Mouse (Mus musculus): ENCODE results near the gene Rgs5.

GRCm38 (mm10) chr1:169672272-169672671, 17.0 kb downstream of the Rgs5 start:
- TF ChIP-seq POLR2A (IDR thresholded peaks at IDR 0.05; ENCODE audit: insufficient read depth, low read depth, low read length): no peak
- no peak for TF ChIP-seq CTCF (IDR thresholded peaks at IDR 0.05)
